Mouse (Mus musculus): ENCODE data around the gene Nit1. TPM values are rescaled to one million over a fixed set of nuclear protein-coding genes. Genes with fewer than 3 reads are reported as not detected.
A peak's percentile ranks its signal among the peaks of the same experiment; 100 is the strongest.

The Nit1 gene
- polyA plus RNA-seq, 1 experiment from 2014 or later, result 44.7 TPM

DNA sequence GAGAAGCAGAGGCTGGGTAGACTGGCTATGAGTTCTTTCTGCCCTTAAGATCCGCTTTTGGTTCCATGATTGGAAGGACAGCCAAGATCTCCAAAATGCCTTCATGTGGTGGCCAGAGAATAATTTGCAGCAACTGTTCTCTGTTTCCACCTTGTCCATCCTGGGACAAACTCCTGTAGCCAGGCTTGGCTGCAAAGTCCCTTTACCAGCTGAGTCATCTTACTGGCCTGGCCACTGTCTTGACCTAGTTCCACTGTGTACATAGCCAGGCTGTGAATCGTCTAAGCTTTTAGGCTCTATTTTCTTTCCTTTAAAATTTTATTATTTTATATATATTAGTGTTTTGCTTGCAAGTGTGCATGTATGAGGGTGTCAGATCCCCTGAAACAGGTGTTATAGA is 3.8 kb upstream of the Nit1 start:
- no peaks in the 10 kb centered on the region for H3K27me3 ChIP-seq
- WGBS, result 92% methylated on average over 2 of the region's 2 CpGs
- peaks cover 9% of the 10 kb centered on the region for H3K4me1 ChIP-seq
- H3K36me3 ChIP-seq, result no peaks in the 10 kb centered on the region
- no peaks in the 10 kb centered on the region for H3K9me3 ChIP-seq (replicated peaks)
- no peak overlapping the region for H3K4me2 ChIP-seq (replicated peaks)
- H3K9ac ChIP-seq, result no peak overlapping the region
- no peak overlapping the region for H3K27ac ChIP-seq (replicated peaks)
- no peak overlapping the region for H3K4me3 ChIP-seq (replicated peaks)
- no peak for ATAC-seq (ENCODE audit: insufficient number of reproducible peaks, low FRiP score, low TSS enrichment, low read depth)

DNA sequence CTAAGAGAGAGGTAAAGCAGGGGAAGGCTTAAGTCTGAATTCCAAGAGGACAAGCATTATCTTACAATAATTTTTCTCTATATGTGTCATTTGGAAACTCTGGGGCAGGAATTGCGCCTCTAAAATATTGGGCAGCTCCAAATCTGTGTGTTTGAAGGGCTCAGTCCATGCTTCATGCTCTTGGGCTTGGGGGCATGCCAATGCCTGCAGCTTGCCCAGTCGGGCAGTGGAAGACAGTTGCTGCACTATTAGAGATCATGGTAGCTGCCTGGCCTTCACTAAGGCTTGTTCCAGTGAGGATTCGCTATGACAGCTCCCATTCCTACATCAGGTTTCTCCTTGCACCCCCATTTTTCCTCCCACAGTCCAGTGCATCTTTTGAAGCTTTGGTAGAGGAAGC is 3.2 kb upstream of the Nit1 start:
- Histone ChIP-seq H3K4me1 (peaks cover 14% of the 10 kb centered on the region), H3K36me3 (0 out of 2 replicates have a peak, but pooled peaks cover under 1% of the 10 kb centered on the region), H3K9me3 (replicated peaks) (no peaks in the 10 kb centered on the region), H3K9ac (no peak overlapping the region), H3K4me3 (replicated peaks) (no peak overlapping the region), H3K4me2 (replicated peaks) (no peak overlapping the region), H3K27me3 (no peaks in the 10 kb centered on the region), H3K27ac (replicated peaks) (no peak overlapping the region)
- no peak for ATAC-seq (ENCODE audit: insufficient number of reproducible peaks, low FRiP score, low TSS enrichment, low read depth)
- 92% methylated on average over 3 of the region's 3 CpGs for WGBS

DNA sequence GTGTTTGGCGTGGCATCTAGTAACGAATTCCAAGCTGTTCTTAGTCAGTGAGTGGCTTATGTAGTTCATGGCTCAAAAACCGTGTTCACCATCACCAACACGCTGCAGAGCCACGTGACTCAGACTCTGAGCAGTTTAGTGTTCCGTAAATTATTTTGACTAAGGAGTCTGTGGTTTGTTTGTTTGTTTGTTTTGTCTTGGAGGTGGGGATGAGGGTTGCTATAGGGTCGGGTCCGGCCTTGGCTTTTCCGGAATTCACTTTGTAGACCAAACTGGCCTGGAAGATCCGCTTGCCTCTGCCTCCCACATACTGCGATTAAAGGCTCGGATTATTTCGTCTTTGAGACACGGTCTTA is 627 bp upstream of the Nit1 start:
- under 1% methylated on average over 14 of the region's 14 CpGs for whole genome bisulfite sequencing
- Histone ChIP-seq H3K27me3 (no peaks in the 10 kb centered on the region), H3K9me3 (replicated peaks) (no peaks in the 10 kb centered on the region), H3K4me2 (replicated peaks) (peak overlapping the region; percentile 67), H3K36me3 (peaks cover 26% of the 10 kb centered on the region), H3K4me3 (replicated peaks) (peak overlapping the region; percentile 86), H3K27ac (replicated peaks) (peak overlapping the region; percentile 82; the same call in 1 of the 2 replicates), H3K9ac (peak overlapping the region; percentile 74), H3K4me1 (peaks cover 16% of the 10 kb centered on the region)
- no peak for ATAC-seq (ENCODE audit: insufficient number of reproducible peaks, low FRiP score, low TSS enrichment, low read depth)

DNA sequence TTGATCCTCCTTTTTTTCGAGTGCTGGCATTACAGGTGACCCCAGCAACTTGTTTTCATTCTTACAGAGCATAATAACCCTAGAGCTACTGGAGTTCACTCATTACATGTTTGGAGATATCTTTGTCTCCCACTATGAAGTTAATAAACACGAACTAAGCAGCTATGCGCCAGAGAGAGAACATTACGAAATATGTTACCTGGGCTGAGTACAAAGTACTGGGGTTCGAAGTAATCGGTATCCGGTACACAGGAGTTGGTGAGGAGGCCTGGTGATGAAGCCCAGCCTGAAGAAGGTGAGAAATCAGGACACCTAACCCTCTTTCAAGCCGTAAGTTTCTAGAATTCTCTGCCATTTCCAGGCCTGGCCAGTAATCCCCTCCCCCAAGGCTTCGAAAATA is 731 bp downstream of the Nit1 start:
- WGBS, result 73% methylated on average over 9 of the region's 9 CpGs
- H3K27me3 ChIP-seq, result no peaks in the 10 kb centered on the region
- peaks cover 39% of the 10 kb centered on the region for H3K36me3 ChIP-seq
- peak overlapping the region; percentile 67 for H3K4me2 ChIP-seq (replicated peaks)
- no peak overlapping the region for H3K9ac ChIP-seq
- no peaks in the 10 kb centered on the region for H3K9me3 ChIP-seq (replicated peaks)
- H3K4me3 ChIP-seq (replicated peaks), result peak overlapping the region; percentile 86
- no peak overlapping the region for H3K27ac ChIP-seq (replicated peaks)
- no peak for ATAC-seq (ENCODE audit: insufficient number of reproducible peaks, low FRiP score, low TSS enrichment, low read depth)
- H3K4me1 ChIP-seq, result peaks cover 16% of the 10 kb centered on the region

DNA sequence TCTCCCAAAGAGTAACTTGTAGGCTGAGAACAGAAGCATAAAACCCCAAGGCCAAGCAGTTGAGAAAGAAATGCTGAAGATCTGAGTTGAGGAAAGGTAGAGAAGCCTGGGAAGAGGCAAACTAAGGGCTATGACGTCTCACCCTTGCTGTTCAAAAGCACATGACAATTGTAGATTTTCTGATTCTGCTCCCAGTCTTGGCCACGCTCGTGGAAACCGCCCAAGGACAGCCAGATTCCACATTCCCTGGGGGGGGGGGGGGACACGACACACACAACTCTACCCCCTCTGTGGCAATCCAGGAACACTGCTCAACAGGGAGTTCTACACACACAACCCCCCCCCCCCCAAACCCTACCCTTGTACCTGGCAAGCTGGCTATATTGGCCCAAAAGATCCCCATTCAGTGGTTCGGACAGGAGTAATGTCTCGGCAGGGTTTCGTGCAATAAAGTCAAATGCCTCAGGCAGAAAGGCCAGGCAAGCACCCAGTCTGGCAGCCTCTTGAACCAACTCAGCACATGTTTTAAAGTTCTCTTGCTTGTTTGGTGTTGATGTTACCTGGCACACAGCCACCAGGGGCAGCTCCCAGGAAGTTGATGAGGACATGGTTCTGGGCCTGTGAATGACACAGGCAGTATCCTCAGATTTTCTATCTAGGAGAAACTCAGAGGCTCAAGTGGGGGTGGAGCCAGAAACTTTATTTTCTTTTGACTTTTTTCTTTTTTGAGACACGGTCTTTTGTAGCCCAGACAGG is 1.3 kb downstream of the Nit1 start:
- WGBS, result 65% methylated on average over 9 of the region's 9 CpGs
- peak overlapping the region; percentile 67 for H3K4me2 ChIP-seq (replicated peaks)
- peaks cover 44% of the 10 kb centered on the region for H3K36me3 ChIP-seq

DNA sequence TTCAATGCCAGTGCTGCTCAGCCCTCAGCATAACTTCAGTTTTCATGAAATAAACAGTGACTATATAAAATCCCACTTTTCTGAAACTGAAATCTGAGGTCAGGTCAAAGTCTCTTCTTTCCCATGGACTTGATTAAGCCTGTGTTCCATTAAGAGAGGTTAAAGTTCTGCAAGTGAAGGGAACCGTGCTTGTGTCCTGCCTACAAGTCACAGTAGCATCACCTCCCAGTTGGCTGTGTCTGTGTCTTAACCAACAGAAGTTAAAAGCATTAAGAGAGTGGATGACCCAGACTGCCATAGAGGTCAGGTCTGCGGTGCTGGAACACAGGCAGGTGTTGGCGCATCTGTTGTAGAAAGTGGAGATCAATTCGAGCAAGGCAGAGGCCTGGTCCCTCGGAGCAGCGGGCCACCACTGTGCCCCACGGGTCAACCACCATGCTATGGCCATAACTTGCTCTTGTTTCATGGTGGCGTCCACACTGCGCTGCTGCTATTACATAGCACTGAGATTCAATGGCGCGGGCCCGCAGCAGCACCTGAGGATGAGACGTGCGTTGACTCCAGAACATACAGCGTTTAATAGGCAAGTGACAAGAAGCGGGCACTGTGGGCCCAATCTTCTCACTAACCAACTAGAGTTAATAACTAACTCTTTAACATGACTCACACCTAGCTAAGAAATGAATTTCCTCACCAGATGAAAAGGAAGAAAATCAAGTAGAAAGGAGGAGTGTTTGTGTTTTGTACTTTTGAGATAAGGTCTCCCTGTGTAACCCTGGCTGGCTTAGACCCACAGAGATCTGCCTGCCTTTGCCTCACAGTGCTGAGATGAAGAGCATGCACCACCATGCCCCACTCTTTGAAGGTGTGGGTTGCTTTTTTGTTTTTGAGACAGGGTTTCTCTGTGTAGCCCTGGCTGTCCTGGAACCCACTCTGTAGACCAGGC is 2.9 kb downstream of the Nit1 start:
- no peak overlapping the region for H3K9ac ChIP-seq
- ATAC-seq (ENCODE audit: insufficient number of reproducible peaks, low FRiP score, low TSS enrichment, low read depth), result no peak
- no peak overlapping the region for H3K4me3 ChIP-seq (replicated peaks)
- 93% methylated on average over 16 of the region's 16 CpGs for WGBS
- no peaks in the 10 kb centered on the region for H3K9me3 ChIP-seq (replicated peaks)
- peaks cover 57% of the 10 kb centered on the region for H3K36me3 ChIP-seq
- no peak overlapping the region for H3K4me2 ChIP-seq (replicated peaks)
- H3K4me1 ChIP-seq, result peaks cover 16% of the 10 kb centered on the region
- no peaks in the 10 kb centered on the region for H3K27me3 ChIP-seq
- H3K27ac ChIP-seq (replicated peaks), result no peak overlapping the region

More for the DNA sequence above, 1.3 kb downstream of the Nit1 start:
- Histone ChIP-seq H3K4me3 (replicated peaks) (peak overlapping the region; percentile 86; the same call in 1 of the 2 replicates), H3K4me1 (peaks cover 16% of the 10 kb centered on the region), H3K27ac (replicated peaks) (no peak overlapping the region), H3K27me3 (no peaks in the 10 kb centered on the region), H3K9ac (no peak overlapping the region), H3K9me3 (replicated peaks) (no peaks in the 10 kb centered on the region)
- ATAC-seq (ENCODE audit: insufficient number of reproducible peaks, low FRiP score, low TSS enrichment, low read depth), result no peak

DNA sequence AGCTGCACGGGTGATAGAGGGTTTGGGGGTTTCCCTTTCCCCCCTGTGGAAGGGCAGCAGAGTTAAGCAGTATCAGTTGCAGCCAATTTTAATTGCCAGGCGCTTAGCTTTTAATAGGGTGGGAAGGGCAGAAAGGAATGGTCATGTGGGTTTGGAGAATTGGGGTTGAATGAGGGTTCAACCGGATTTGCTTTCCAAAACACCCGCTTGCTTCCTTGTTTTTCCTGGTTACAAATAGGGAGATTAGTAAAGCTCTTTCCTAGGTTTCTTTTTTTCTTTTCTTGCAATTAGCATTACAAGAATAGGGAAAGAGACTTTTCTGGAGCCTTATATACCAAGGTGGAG is 15.3 kb downstream of the Nit1 start:
- ATAC-seq (ENCODE audit: insufficient number of reproducible peaks, low FRiP score, low TSS enrichment, low read depth), result no peak
- peak overlapping the region; percentile 99 for H3K27ac ChIP-seq (replicated peaks)

DNA sequence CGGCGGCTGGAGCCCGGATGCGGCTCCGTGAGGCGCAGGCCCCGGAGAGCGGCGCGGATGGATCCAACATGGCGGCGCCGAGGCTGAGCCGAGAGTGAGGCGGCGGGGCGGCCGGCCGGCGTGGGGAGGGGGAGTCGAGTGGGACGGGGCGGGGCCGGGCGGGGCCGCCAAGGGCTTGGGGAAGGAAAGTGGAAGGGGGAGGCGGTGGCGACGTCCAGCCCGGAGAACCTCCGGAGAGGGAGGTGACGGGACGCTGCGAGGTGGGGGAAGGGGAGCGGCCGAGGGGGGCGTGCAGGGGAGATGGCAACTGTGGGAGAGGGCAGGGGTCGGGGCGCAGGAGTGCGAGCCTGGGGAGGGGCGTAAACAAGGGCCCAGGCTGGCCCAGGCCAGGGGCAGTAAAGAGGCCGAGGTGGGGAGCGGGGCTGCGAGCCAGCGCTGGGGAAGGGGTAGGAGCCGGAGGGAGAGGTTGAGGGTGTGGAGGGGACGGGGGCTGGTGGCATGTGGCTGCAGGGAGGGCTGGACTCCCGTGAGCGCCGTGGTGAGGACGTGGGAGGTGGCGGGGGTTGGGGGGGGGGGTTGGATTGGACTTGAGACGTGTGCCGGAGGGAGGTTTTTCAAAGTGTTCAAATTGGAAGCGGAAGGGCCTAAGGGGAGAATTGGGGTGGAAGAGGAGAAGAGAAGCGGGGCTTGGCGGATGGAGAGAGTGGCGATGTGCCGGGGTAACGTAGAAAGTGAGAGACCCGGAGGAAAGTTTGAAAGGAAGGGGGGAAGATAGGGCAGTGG is 15.8 kb downstream of the Nit1 start:
- ATAC-seq (ENCODE audit: insufficient number of reproducible peaks, low FRiP score, low TSS enrichment, low read depth), result peak; percentile 92
- peak overlapping the region; percentile 72 for H3K4me2 ChIP-seq (replicated peaks)
- WGBS, result under 1% methylated on average over 55 of the region's 61 CpGs

More for the DNA sequence above, 15.3 kb downstream of the Nit1 start:
- no peaks in the 10 kb centered on the region for H3K9me3 ChIP-seq (replicated peaks)
- no peaks in the 10 kb centered on the region for H3K36me3 ChIP-seq
- H3K4me1 ChIP-seq, result peaks cover 27% of the 10 kb centered on the region
- 0% methylated on average over 4 of the region's 4 CpGs for WGBS
- H3K4me3 ChIP-seq (replicated peaks), result peak overlapping the region; percentile 84
- H3K9ac ChIP-seq, result peak overlapping the region; percentile 96
- no peaks in the 10 kb centered on the region for H3K27me3 ChIP-seq
- peak overlapping the region; percentile 72 for H3K4me2 ChIP-seq (replicated peaks)

DNA sequence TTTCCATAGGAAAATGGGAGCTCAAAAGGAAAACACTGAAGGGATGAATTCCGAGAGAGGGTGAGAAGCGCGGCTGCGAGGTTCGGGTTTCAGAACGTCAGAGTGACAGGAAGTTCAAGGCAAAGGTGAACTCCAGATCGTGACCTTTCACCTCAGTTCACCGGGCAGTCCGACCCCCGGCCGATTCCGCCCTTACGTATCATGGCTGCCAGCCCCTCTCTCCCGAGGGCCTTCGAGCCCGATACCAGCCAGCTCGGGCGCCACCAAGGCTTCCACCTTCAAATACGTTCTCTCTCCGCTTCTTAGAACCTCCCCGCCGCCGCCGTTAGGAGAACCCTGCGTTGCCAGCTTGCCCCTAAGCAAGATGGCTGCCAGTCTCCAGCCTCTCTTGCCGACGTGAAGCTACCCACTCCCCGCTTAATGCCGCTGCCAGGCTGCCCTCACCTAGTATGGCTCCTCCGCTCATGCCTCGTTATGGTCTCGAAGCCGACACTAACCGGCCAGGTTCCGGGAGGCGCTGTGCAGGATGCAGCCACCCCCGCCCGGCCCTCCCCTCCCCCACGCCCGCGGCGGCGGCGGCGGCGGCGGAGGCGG is 16.5 kb downstream of the Nit1 start, which contains the start of gene Dedd:
Gene Dedd, plus strand, starts transcription at position 307 of the 594 bp plus-strand sequence.
- H3K27me3 ChIP-seq, result no peaks in the 10 kb centered on the region
- H3K9me3 ChIP-seq (replicated peaks), result no peaks in the 10 kb centered on the region
- ATAC-seq (ENCODE audit: insufficient number of reproducible peaks, low FRiP score, low TSS enrichment, low read depth), result peak; percentile 95
- H3K9ac ChIP-seq, result peak within 1 kb of the TSS; percentile 96
- H3K27ac ChIP-seq (replicated peaks), result peak within 1 kb of the TSS; percentile 99
- H3K36me3 ChIP-seq, result no peaks in the 10 kb centered on the region
- peak within 1 kb of the TSS; percentile 84 for H3K4me3 ChIP-seq (replicated peaks)
- WGBS, result under 1% methylated on average over 43 of the region's 48 CpGs
- peaks cover 27% of the 10 kb centered on the region for H3K4me1 ChIP-seq
- H3K4me2 ChIP-seq (replicated peaks), result peak within 1 kb of the TSS; percentile 72

More for the DNA sequence above, 15.8 kb downstream of the Nit1 start:
- H3K27ac ChIP-seq (replicated peaks), result peak overlapping the region; percentile 99
- peak overlapping the region; percentile 96 for H3K9ac ChIP-seq
- no peaks in the 10 kb centered on the region for H3K36me3 ChIP-seq
- H3K27me3 ChIP-seq, result no peaks in the 10 kb centered on the region
- H3K4me3 ChIP-seq (replicated peaks), result peak overlapping the region; percentile 84
- no peaks in the 10 kb centered on the region for H3K9me3 ChIP-seq (replicated peaks)
- H3K4me1 ChIP-seq, result peaks cover 27% of the 10 kb centered on the region

DNA sequence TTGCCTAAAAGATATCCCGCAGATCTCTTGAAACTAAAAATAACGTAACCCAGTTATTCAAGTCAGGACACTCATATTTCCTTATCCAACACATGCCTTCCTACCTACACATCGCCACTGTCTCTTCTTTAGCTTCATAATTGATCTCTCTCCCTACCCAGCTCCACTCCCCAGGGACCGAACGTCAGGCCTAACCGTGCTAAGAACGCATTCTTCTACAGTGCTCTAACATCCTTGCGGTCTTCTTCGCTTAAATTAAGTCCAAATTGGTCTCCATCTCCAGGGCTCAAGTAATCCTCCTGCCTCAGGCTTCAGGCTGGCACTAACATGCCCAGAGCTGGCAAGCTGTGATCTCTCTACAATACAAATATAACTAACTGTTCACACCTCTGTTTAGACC is 17.2 kb downstream of the Nit1 start:
- peak overlapping the region; percentile 96 for H3K9ac ChIP-seq
- H3K27ac ChIP-seq (replicated peaks), result peak overlapping the region; percentile 99
- WGBS, result 18% methylated on average over 9 of the region's 9 CpGs
- peak overlapping the region; percentile 72 for H3K4me2 ChIP-seq (replicated peaks)
- peak overlapping the region; percentile 84 for H3K4me3 ChIP-seq (replicated peaks)
- no peaks in the 10 kb centered on the region for H3K9me3 ChIP-seq (replicated peaks)
- no peaks in the 10 kb centered on the region for H3K36me3 ChIP-seq
- H3K27me3 ChIP-seq, result no peaks in the 10 kb centered on the region
- H3K4me1 ChIP-seq, result peaks cover 27% of the 10 kb centered on the region
- ATAC-seq (ENCODE audit: insufficient number of reproducible peaks, low FRiP score, low TSS enrichment, low read depth), result no peak

All from embryonic facial prominence, embryonic 15.5 days (tissue).